Mouse (Mus musculus) layer of hippocampus, postnatal 14 days (tissue): ENCODE results near the gene Osbpl7. TPM values are rescaled to one million over a fixed set of nuclear protein-coding genes. Genes with fewer than 3 reads are reported as not detected.

Experiments
- DNase-seq, 2 experiments: peaks; one replicate each; pipeline ENCODE4 v3.0.0; 2021 to 2022; ENCODE audit warnings: low spot score in 2 of 2, mixed read lengths in 1 of 2
- microRNA-seq, 2 experiments: library from miRNA; unstranded; fragments of <30 nt; microRNA quantifications; one replicate each; pipeline ENCODE4 v1.2.0; 2021
- total RNA-seq, 2 experiments: library from RNA; stranded (reverse); gene quantifications; 2 replicates each; pipeline ENCODE4 v1.2.3; 2021

The Osbpl7 gene
- total RNA-seq, 2 experiments from 2014 or later = 15.1 to 16.2 TPM

- no peak for DNase-seq
Measured at GRCm38 (mm10) chr11:97080291-97080690, 29.9 kb downstream of the Osbpl7 start.

- peak; percentile 38 to 47 for DNase-seq
Measured at GRCm38 (mm10) chr11:97082977-97083376, 32.5 kb downstream of the Osbpl7 start.

GRCm38 (mm10) chr11:97083401-97084140 is 33.1 kb downstream of the Osbpl7 start:
- DNase-seq = no peak

GRCm38 (mm10) chr11:97084821-97085505 is 34.5 kb downstream of the Osbpl7 start:
- no peak for DNase-seq

GRCm38 (mm10) chr11:97086365-97086764 is 35.9 kb downstream of the Osbpl7 start:
- no peak for DNase-seq

GRCm38 (mm10) chr11:97094600-97094999 is 44.2 kb downstream of the Osbpl7 start:
- no peak for DNase-seq

GRCm38 (mm10) chr11:97098791-97099190 is 48.4 kb downstream of the Osbpl7 start:
- no peak for DNase-seq

GRCm38 (mm10) chr11:97101722-97102121 is 51.3 kb downstream of the Osbpl7 start:
- DNase-seq = peak; percentile 35 to 60

GRCm38 (mm10) chr11:97103163-97104090 is 53.0 kb downstream of the Osbpl7 start:
- no peak for DNase-seq

GRCm38 (mm10) chr11:97104091-97104483 is 53.7 kb downstream of the Osbpl7 start:
- DNase-seq = no peak

GRCm38 (mm10) chr11:97108976-97109375 is 58.5 kb downstream of the Osbpl7 start:
- DNase-seq = no peak

GRCm38 (mm10) chr11:97112519-97113125 is 62.2 kb downstream of the Osbpl7 start:
- DNase-seq = no peak

- no peak for DNase-seq
Measured at GRCm38 (mm10) chr11:97114671-97115601, 64.5 kb downstream of the Osbpl7 start, which contains the start of gene Tbx21. TSS of gene Tbx21 (minus strand) at chr11:97115331.

GRCm38 (mm10) chr11:97115797-97116196 is 65.4 kb downstream of the Osbpl7 start:
- no peak for DNase-seq

Small RNA genes lying within 50 kb of the gene (microRNA-seq; reads per million reads assigned to microRNA genes)
- gene Mir8103 = 0.28 to 0.45 reads per million in 2 experiments

Other genes starting within 250 kb of the Osbpl7 start
- 100 to 1,000 TPM; 185 to 187 TPM for gene Nfe2l1, start 220.7 kb upstream of the Osbpl7 start, total RNA-seq
- gene Copz2, start 200.8 kb upstream of the Osbpl7 start, total RNA-seq = 1 to 10 TPM; 2.9 to 6.2 TPM
- gene Cdk5rap3, start 134.1 kb upstream of the Osbpl7 start, total RNA-seq = 10 to 100 TPM; 41.2 to 47.2 TPM
- gene Prr15l, start 122.5 kb upstream of the Osbpl7 start, total RNA-seq = not detected
- 10 to 100 TPM; 33.0 to 36.7 TPM for gene Pnpo, start 106.6 kb upstream of the Osbpl7 start, total RNA-seq
- 10 to 100 TPM; 12.3 to 13.5 TPM for gene Sp2, start 67.7 kb upstream of the Osbpl7 start, total RNA-seq
- 1 to 10 TPM in 1 of 2 experiments, under 1 TPM in 1; 0.81 to 1.1 TPM for gene Sp6, start 37.2 kb upstream of the Osbpl7 start, total RNA-seq
- 1 to 10 TPM; 4.8 to 6.3 TPM for gene Scrn2, start 20.7 kb upstream of the Osbpl7 start, total RNA-seq
- under 1 TPM; 0.74 to 0.86 TPM for gene Lrrc46, start 9.2 kb upstream of the Osbpl7 start, total RNA-seq
- 10 to 100 TPM; 81.9 to 84.1 TPM for gene Mrpl10, start 9.1 kb upstream of the Osbpl7 start, total RNA-seq
- under 1 TPM in 1 of 2 experiments, not detected in 1; 0.19 TPM for gene Tbx21, start 64.7 kb downstream of the Osbpl7 start, total RNA-seq
- gene Tbkbp1, start 100.9 kb downstream of the Osbpl7 start, total RNA-seq = 10 to 100 TPM; 60.9 to 68.4 TPM
- gene Kpnb1, start 137.3 kb downstream of the Osbpl7 start, total RNA-seq = 100 to 1,000 TPM; 129 to 132 TPM
- gene Npepps, start 230.0 kb downstream of the Osbpl7 start, total RNA-seq = 100 to 1,000 TPM; 138 TPM